Mouse (Mus musculus) G1E-ER4 (cell line): Measurements from ENCODE around the gene Gon4l. TPM values are rescaled to one million over a fixed set of nuclear protein-coding genes. Genes with fewer than 3 reads are reported as not detected.
"Not testable (repeated sequence)": the region's sequence is repeated elsewhere in the genome, so short reads cannot be mapped to it uniquely, and the experiment has no call there.

Source experiments
- GATA1 ChIP-seq: IDR thresholded peaks from one replicate; pipeline ENCODE4 v1.8.0; 2012; ENCODE audit warnings: low read length, inconsistent platforms
- polyA plus RNA-seq: library from polyadenylated mRNA; stranded (reverse); fragments of >175 nt; gene quantifications from 2 replicates; pipeline ENCODE4 v1.2.3, GENCODE M21; 2012

The Gon4l gene
- polyA plus RNA-seq, result 13.0 and 17.2 TPM in 2 replicates

GRCm38 (mm10) chr3:88834951-88835491, at the start of gene Gon4l:
Gene Gon4l (plus strand): TSS chr3:88835231.
- not testable (repeated sequence) for TF ChIP-seq GATA1

GRCm38 (mm10) chr3:88803910-88804540, 31.0 kb upstream of the Gon4l start:
- no peak for TF ChIP-seq GATA1

GRCm38 (mm10) chr3:88825710-88826109, 9.3 kb upstream of the Gon4l start:
- TF ChIP-seq GATA1, result no peak

GRCm38 (mm10) chr3:88827231-88827630, 7.8 kb upstream of the Gon4l start:
- no peak for TF ChIP-seq GATA1

GRCm38 (mm10) chr3:88849172-88849571, 14.1 kb downstream of the Gon4l start:
- TF ChIP-seq GATA1, result no peak

GRCm38 (mm10) chr3:88855837-88856236, 20.8 kb downstream of the Gon4l start:
- TF ChIP-seq GATA1, result no peak

GRCm38 (mm10) chr3:88862129-88862528, 27.1 kb downstream of the Gon4l start:
- no peak for TF ChIP-seq GATA1

GRCm38 (mm10) chr3:88904803-88905202, 69.8 kb downstream of the Gon4l start:
- TF ChIP-seq GATA1, result no peak

- no peak for TF ChIP-seq GATA1
Measured at GRCm38 (mm10) chr3:88905209-88905608, 70.2 kb downstream of the Gon4l start.

- no peak for TF ChIP-seq GATA1
Measured at GRCm38 (mm10) chr3:88905741-88906140, 70.7 kb downstream of the Gon4l start.

GRCm38 (mm10) chr3:88906393-88907159, 71.5 kb downstream of the Gon4l start:
- TF ChIP-seq GATA1, result no peak

GRCm38 (mm10) chr3:88912585-88912984, 77.6 kb downstream of the Gon4l start:
- no peak for TF ChIP-seq GATA1

GRCm38 (mm10) chr3:88913511-88914383, 78.7 kb downstream of the Gon4l start, which contains the start of gene Msto1:
Gene Msto1 (minus strand): TSS chr3:88913999.
- no peak for TF ChIP-seq GATA1

GRCm38 (mm10) chr3:88914384-88914810, 79.4 kb downstream of the Gon4l start:
- TF ChIP-seq GATA1, result no peak

- no peak for TF ChIP-seq GATA1
Measured at GRCm38 (mm10) chr3:88918981-88919380, 84.0 kb downstream of the Gon4l start.
